ENCODE assay signal across 21 mouse cellular contexts in the genomic region with DNA sequence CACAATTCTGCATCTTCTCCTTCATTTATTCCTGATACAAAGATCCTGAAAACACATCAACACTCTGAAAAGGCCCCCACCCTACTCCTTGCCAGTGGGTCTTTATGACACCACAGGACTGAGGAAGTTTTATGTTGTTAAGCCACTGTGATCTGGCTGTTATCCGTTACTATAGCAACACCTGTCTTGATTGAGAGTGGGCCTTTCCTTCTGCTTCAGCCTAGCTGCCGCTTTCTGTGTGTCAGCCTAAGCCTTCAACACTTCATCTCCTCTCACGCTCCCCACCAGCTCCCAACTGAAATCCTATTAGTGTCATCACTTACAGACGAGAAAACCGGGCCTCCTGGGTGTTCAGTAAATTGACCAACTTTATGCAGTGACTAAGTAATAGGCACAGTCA.
A peak's percentile ranks its signal among the peaks of the same experiment; 100 is the strongest.
DNase-seq lines count a peak whose midpoint lies in the region; ATAC-seq lines count a peak whose summit lies in the region.
"Had no signal": no experiment of that assay in that cellular context is flagged by ENCODE, and none has a peak within 500 bp of the region (broad histone marks: within the 10 kb centered on the region; RNA-seq: fewer than 3 reads in every experiment).

No protein-coding gene starts in this region.

- H3K27ac ChIP-seq in neural tube, embryonic 15.5 days (replicated peaks), result no peak overlapping the region
- no peak overlapping the region for H3K27ac ChIP-seq in forebrain, embryonic 16.5 days (ENCODE audit: low read length)
- H3K27ac ChIP-seq: heart, embryonic 15.5 days; kidney, postnatal 0 days; layer of hippocampus, adult 2 months; limb, embryonic 12.5 days; liver, embryonic 13.5 days; lung, embryonic 15.5 days; macrophage; neural tube, embryonic 12.5 days had no signal

- 60% methylated on average over 5 of the region's 5 CpGs for WGBS in neural tube, embryonic 15.5 days
- 31% methylated on average over 5 of the region's 5 CpGs for WGBS in forebrain, embryonic 16.5 days

- peak; percentile 9 to 34 for DNase-seq in frontal cortex, postnatal 10 days (ENCODE audit: low spot score in 2 of 2)
- DNase-seq in neural tube, embryonic 10.5 days (ENCODE audit: extremely low spot score, low spot score), result no peak
- DNase-seq in retina, embryonic 14.5 days (ENCODE audit: low spot score), result peak; percentile 41
- no peak for DNase-seq in thymus, postnatal 14 days
- DNase-seq: cerebellum, adult 11 months; cerebellum, postnatal 25 days; heart, adult 11 months; kidney, adult 11 months; liver, embryonic 13.5 days had no signal

- H3K9ac ChIP-seq in neural tube, embryonic 15.5 days (replicated peaks), result no peak overlapping the region
- H3K9ac ChIP-seq in forebrain, embryonic 16.5 days (replicated peaks; ENCODE audit: low read depth, low read length), result no peak overlapping the region
- H3K9ac ChIP-seq: heart, embryonic 15.5 days; limb, embryonic 12.5 days; liver, embryonic 13.5 days; lung, embryonic 15.5 days; neural tube, embryonic 12.5 days had no signal

- no peaks in the 10 kb centered on the region for H3K36me3 ChIP-seq in neural tube, embryonic 15.5 days
- no peaks in the 10 kb centered on the region for H3K36me3 ChIP-seq in forebrain, embryonic 16.5 days (ENCODE audit: control insufficient read depth, insufficient read depth)
- H3K36me3 ChIP-seq: heart, embryonic 15.5 days; limb, embryonic 12.5 days; liver, embryonic 13.5 days; lung, embryonic 15.5 days; neural tube, embryonic 12.5 days had no signal

- H3K9me3 ChIP-seq in neural tube, embryonic 15.5 days (replicated peaks), result no peaks in the 10 kb centered on the region
- no peaks in the 10 kb centered on the region for H3K9me3 ChIP-seq in forebrain, embryonic 16.5 days (ENCODE audit: control insufficient read depth, low read length)
- H3K9me3 ChIP-seq: heart, embryonic 15.5 days; limb, embryonic 12.5 days; lung, embryonic 15.5 days; neural tube, embryonic 12.5 days had no signal

- no peaks in the 10 kb centered on the region for H3K4me1 ChIP-seq in neural tube, embryonic 15.5 days
- 0 out of 2 replicates have a peak, but pooled peaks cover 4% of the 10 kb centered on the region for H3K4me1 ChIP-seq in forebrain, embryonic 16.5 days (replicated peaks; ENCODE audit: control insufficient read depth, insufficient read depth, low read length)
- H3K4me1 ChIP-seq: heart, embryonic 15.5 days; limb, embryonic 12.5 days; liver, embryonic 13.5 days; lung, embryonic 15.5 days; neural tube, embryonic 12.5 days had no signal

- no peaks in the 10 kb centered on the region for H3K27me3 ChIP-seq in neural tube, embryonic 15.5 days (replicated peaks)
- H3K27me3 ChIP-seq in forebrain, embryonic 16.5 days (replicated peaks; ENCODE audit: control insufficient read depth, insufficient read depth, low read length), result no peaks in the 10 kb centered on the region
- H3K27me3 ChIP-seq: heart, embryonic 15.5 days; limb, embryonic 12.5 days; liver, embryonic 13.5 days; lung, embryonic 15.5 days; neural tube, embryonic 12.5 days had no signal

- no peak for ATAC-seq in frontal cortex, adult (ENCODE audit: low TSS enrichment)
- 0 out of 2 replicates have a peak, but pooled peaks have one; percentile 45 for ATAC-seq in neural tube, embryonic 15.5 days (ENCODE audit: low FRiP score)
- peak; percentile 54; the same call in 1 of the 2 replicates for ATAC-seq in forebrain, embryonic 16.5 days
- ATAC-seq in activated CD4-positive, CD25-positive, alpha-beta regulatory T cell, adult 4 months, result no peak

- H3K4me2 ChIP-seq in neural tube, embryonic 15.5 days, result no peak overlapping the region
- H3K4me2 ChIP-seq in forebrain, embryonic 16.5 days (ENCODE audit: low read length), result no peak overlapping the region
- H3K4me2 ChIP-seq: heart, embryonic 15.5 days; limb, embryonic 12.5 days; liver, embryonic 13.5 days; lung, embryonic 15.5 days; neural tube, embryonic 12.5 days had no signal

- no peak overlapping the region for H3K4me3 ChIP-seq in neural tube, embryonic 15.5 days (replicated peaks)
- no peak overlapping the region for H3K4me3 ChIP-seq in forebrain, embryonic 16.5 days (replicated peaks; ENCODE audit: low read length)
- H3K4me3 ChIP-seq: erythroblast, embryonic 14.5 days; heart, embryonic 15.5 days; layer of hippocampus, adult 2 months; limb, embryonic 12.5 days; liver, embryonic 13.5 days; lung, embryonic 15.5 days; neural tube, embryonic 12.5 days had no signal

Comparison
In these comparisons a context has a peak if more than half of its experiments do, and no peak if none do; other contexts are left out.
1. DNase-seq: peak in frontal cortex, postnatal 10 days (2 of 2) and retina, embryonic 14.5 days (single experiment); none in neural tube, embryonic 10.5 days (single experiment) and thymus, postnatal 14 days (single experiment).
2. ATAC-seq: peak in neural tube, embryonic 15.5 days (single experiment) and forebrain, embryonic 16.5 days (single experiment); none in frontal cortex, adult (single experiment) and activated CD4-positive, CD25-positive, alpha-beta regulatory T cell, adult 4 months (single experiment).